Mouse (Mus musculus) heart, embryonic 13.5 days (tissue): ENCODE data around the gene Homer2. TPM values are rescaled to one million over a fixed set of nuclear protein-coding genes. Genes with fewer than 3 reads are reported as not detected.

Experiments used
- ATAC-seq: fragments of 200-750 bp; cut with Nextera tagmentation; 2 replicates; pipeline ENCODE4 v1.8.0; 2017; ENCODE audit warnings: moderate TSS enrichment; ENCODE audit not compliant: insufficient number of reproducible peaks, low FRiP score, low TSS enrichment; ENCODE audit errors: extremely low read depth
- H3K27ac ChIP-seq: fragments of 300-500 bp; sonication (generic); replicated peaks from 2 replicates; pipeline ENCODE4 v1.5.1; 2015; ENCODE audit warnings: moderate library complexity, mild to moderate bottlenecking, inconsistent platforms
- H3K27me3 ChIP-seq: fragments of 300-500 bp; sonication (generic); replicated peaks from 2 replicates; pipeline ENCODE4 v1.6.1; 2015; ENCODE audit warnings: mild to moderate bottlenecking, inconsistent platforms
- H3K36me3 ChIP-seq: fragments of 300-500 bp; sonication (generic); 2 replicates; pipeline ENCODE4 v1.6.1; 2015; ENCODE audit warnings: mild to moderate bottlenecking, inconsistent platforms
- H3K4me1 ChIP-seq: fragments of 300-500 bp; sonication (generic); 2 replicates; pipeline ENCODE4 v1.6.1; 2015; ENCODE audit warnings: inconsistent platforms
- H3K4me2 ChIP-seq: fragments of 300-500 bp; sonication (generic); 2 replicates; pipeline ENCODE4 v1.6.1; 2015; ENCODE audit warnings: inconsistent platforms, mild to moderate bottlenecking, moderate library complexity
- H3K4me3 ChIP-seq: fragments of 300-500 bp; sonication (generic); 2 replicates; pipeline ENCODE4 v1.5.1; 2015; ENCODE audit warnings: moderate library complexity, mild to moderate bottlenecking, inconsistent platforms
- H3K9ac ChIP-seq: fragments of 300-500 bp; sonication (generic); 2 replicates; pipeline ENCODE4 v1.6.1; 2015; ENCODE audit warnings: inconsistent platforms, mild to moderate bottlenecking, moderate library complexity
- H3K9me3 ChIP-seq: fragments of 300-500 bp; sonication (generic); 2 replicates; pipeline ENCODE4 v1.6.1; 2016; ENCODE audit warnings: inconsistent platforms
- WGBS: fragments of 180-500 bp; shearing (Covaris S2); methylation state at CpG from one replicate; pipeline ENCODE4 v1.1.7; 2015; ENCODE audit warnings: mixed read lengths; 5-methylcytosine and 5-hydroxymethylcytosine counted together
- polyA plus RNA-seq: library from polyadenylated mRNA; unstranded; fragments of >200 nt; fragmentation: Nextera tagmentation; extraction: Ambion mirVana; gene quantifications from 2 replicates; pipeline ENCODE4 v1.2.1, GENCODE M21; 2015

The Homer2 gene
- polyA plus RNA-seq, 1 experiment from 2014 or later = 73.4 TPM

DNA sequence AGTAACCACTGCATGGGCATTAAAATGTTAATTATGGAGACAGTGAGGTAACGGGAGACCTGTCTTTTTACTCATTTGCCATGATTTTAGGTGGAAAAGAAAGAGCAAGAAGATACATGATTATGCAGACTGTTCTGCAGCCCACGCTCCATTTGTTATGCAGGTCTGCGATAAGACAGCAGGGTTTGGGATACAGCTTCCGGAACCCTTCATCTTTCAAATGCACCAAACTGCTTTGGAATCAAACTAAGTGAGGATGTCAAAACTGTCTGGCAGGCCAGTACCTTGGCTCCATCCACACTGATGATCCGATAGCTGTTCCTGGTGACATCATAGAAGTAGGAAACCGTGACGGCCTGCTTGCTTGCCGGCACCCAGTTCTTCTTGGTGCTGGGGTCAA is 58.1 kb downstream of the Homer2 start:
- Histone ChIP-seq H3K9me3 (no peaks in the 10 kb centered on the region), H3K27me3 (no peaks in the 10 kb centered on the region), H3K4me3 (no peak overlapping the region), H3K4me2 (no peak overlapping the region), H3K4me1 (peaks cover 67% of the 10 kb centered on the region), H3K27ac (no peak overlapping the region), H3K36me3 (no peaks in the 10 kb centered on the region), H3K9ac (no peak overlapping the region)
- 84% methylated on average over 8 of the region's 8 CpGs for WGBS
- no peak for ATAC-seq

DNA sequence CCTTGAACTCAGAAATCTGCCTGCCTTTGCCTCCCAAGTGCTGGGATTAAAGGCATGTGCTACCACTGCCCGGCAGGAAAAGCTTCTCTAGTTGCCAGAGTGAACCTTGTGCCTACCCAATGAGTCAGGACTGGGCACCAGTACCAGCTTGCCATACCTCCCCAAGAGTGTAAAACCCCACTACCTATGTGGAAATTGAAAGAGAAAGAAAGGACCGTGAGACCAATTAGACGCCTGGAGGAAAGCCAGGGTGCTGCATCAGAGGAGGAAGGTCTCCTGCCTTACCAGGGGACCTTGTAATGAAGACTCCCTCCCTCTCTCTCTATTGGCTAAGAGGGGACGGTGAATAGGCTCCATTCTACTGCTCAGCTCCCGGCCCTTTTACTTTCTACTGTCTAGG is 59.4 kb downstream of the Homer2 start:
- no peaks in the 10 kb centered on the region for H3K36me3 ChIP-seq
- no peaks in the 10 kb centered on the region for H3K27me3 ChIP-seq
- H3K4me1 ChIP-seq = peaks cover 58% of the 10 kb centered on the region
- no peak for ATAC-seq
- H3K9ac ChIP-seq = no peak overlapping the region
- WGBS = 68% methylated on average over 5 of the region's 5 CpGs
- H3K4me2 ChIP-seq = no peak overlapping the region
- no peak overlapping the region for H3K4me3 ChIP-seq
- H3K27ac ChIP-seq = no peak overlapping the region
- no peaks in the 10 kb centered on the region for H3K9me3 ChIP-seq

DNA sequence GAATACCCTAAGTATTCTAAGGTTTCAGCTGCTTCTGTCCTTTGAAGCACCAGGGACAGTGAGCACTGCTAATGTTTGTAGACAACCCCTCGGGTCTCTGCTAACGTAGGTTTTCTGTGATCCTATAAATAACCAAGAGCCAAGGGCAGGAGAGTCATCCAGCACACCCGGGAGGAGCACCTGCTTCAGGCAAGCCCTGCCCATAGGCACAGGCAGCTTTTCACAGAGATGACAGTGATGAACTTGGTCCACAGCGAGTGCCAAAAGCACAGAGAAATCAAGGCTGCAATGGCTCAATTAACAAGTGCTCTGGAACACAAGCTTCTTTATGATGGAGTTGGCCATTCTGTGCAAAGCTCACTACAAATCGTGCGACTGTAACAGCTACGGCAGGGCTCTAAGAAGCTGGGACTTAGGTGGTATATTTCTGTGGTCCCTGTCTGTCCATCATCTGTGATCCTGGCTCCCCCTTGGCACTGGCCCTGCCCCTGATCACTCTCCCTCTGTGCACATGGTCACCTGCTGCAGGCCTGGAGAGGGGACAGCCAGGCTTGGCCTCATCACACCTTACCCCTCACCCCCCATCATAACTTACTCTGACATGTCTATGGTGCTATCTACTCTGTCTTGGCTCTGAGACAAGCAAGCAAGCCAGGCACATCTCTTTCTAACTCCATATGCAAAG is 62.6 kb downstream of the Homer2 start:
- no peak for ATAC-seq
- peak overlapping the region; percentile 51 for H3K9ac ChIP-seq
- WGBS = 45% methylated on average over 7 of the region's 7 CpGs

DNA sequence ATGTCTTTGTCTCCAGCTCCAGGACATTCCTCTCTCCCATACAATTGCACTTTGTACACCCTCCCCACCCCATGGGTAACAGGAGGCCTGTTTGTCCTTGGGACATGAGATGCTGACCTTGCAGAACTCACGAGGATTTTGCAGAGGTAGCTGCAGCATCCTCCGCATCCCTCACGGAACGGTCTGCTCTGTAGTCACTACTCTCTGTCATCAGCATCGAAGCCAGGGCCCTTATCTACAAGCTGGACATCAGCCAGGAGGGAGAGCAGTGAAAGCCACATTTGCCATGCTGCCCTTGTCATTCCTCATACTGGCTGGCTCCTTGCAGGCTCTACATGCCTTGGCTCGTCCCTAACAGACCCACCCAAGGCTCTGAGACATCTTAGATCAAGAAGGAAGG is 66.2 kb downstream of the Homer2 start:
- Histone ChIP-seq H3K4me2 (no peak overlapping the region), H3K9ac (0 out of 2 replicates have a peak overlapping the region, but pooled peaks have one; percentile 13), H3K4me1 (peaks cover 41% of the 10 kb centered on the region), H3K4me3 (no peak overlapping the region), H3K27me3 (no peaks in the 10 kb centered on the region), H3K27ac (peak overlapping the region; percentile 72), H3K9me3 (no peaks in the 10 kb centered on the region), H3K36me3 (peaks cover 1% of the 10 kb centered on the region; the same call in 1 of the 2 replicates)
- 23% methylated on average over 6 of the region's 6 CpGs for WGBS
- ATAC-seq = 0 out of 2 replicates have a peak, but pooled peaks have one; percentile 4

More for the DNA sequence above, 62.6 kb downstream of the Homer2 start:
- Histone ChIP-seq H3K27me3 (no peaks in the 10 kb centered on the region), H3K4me1 (peaks cover 47% of the 10 kb centered on the region), H3K27ac (peak overlapping the region; percentile 83), H3K4me2 (0 out of 2 replicates have a peak overlapping the region, but pooled peaks have one; percentile 10), H3K4me3 (no peak overlapping the region), H3K36me3 (no peaks in the 10 kb centered on the region), H3K9me3 (no peaks in the 10 kb centered on the region)

DNA sequence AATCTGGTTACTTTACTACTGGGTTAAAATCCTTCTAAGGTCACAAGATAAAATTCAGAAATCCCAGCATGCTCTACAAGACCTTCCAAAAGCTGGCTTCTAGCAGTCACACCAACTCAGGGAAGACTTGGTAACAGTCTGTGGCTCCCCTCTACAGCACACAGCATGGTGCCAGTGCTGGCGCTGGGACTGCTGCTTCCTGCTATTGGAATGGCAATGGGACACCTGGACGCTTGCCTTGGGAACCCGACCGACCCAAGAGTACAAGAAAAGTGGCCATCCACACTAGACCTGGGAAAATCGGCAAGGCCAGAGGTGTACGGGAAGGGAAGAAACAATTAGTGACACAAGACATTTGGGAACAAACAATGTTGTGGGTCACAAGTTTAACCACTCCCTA is 74.7 kb downstream of the Homer2 start:
- no peak for ATAC-seq
- no peaks in the 10 kb centered on the region for H3K27me3 ChIP-seq
- 75% methylated on average over 6 of the region's 6 CpGs for WGBS
- no peaks in the 10 kb centered on the region for H3K9me3 ChIP-seq
- no peak overlapping the region for H3K27ac ChIP-seq
- peaks cover 29% of the 10 kb centered on the region for H3K36me3 ChIP-seq
- no peak overlapping the region for H3K4me3 ChIP-seq
- no peaks in the 10 kb centered on the region for H3K4me1 ChIP-seq
- no peak overlapping the region for H3K4me2 ChIP-seq
- H3K9ac ChIP-seq = no peak overlapping the region

DNA sequence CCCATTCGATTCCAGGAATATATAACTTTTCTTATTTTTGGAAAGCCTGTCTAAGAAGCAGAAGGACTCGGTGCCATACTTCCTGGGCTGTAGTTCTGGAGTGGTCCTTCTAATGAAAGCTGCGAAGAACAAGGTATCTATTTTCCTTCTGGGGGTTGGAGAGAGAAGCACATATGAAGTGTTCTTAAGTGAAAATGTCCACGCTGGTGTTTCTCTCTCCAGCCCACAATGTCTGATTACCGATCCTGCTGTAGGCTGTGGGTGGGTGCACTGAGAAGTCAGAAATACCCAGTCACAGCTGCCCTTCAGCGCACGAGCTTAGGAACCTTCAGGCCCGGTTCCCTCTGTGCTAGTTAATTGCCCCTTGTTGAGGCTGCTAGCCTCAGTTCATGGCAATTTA is 76.1 kb downstream of the Homer2 start:
- no peak for ATAC-seq
- H3K4me3 ChIP-seq = no peak overlapping the region
- no peak overlapping the region for H3K9ac ChIP-seq
- 91% methylated on average over 8 of the region's 8 CpGs for WGBS
- no peak overlapping the region for H3K4me2 ChIP-seq
- H3K9me3 ChIP-seq = peaks cover 4% of the 10 kb centered on the region
- H3K36me3 ChIP-seq = peaks cover 34% of the 10 kb centered on the region
- H3K27ac ChIP-seq = no peak overlapping the region
- no peaks in the 10 kb centered on the region for H3K4me1 ChIP-seq
- no peaks in the 10 kb centered on the region for H3K27me3 ChIP-seq

DNA sequence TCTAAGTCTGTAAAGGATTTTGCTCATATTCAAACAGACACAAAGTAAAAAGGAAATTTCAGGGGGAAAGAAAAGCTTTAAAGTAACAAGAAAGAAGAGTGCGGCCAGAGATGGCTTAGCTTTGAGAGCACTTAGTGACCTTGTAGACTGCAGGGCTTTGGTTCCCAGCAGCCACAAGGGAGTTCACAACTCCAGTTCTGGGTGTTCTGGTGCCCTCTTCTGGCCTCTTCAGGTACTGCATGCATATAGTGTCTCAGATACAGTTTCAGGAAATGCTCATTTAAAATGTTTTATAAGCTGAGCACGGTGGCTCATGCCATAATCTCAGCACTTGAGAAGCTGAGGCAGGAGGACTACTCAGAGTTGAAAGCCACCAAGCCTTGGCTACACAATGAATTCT is 80.9 kb downstream of the Homer2 start:
- Histone ChIP-seq H3K4me2 (no peak overlapping the region), H3K27ac (no peak overlapping the region), H3K36me3 (peaks cover 19% of the 10 kb centered on the region), H3K4me1 (no peaks in the 10 kb centered on the region), H3K9ac (no peak overlapping the region), H3K4me3 (no peak overlapping the region), H3K27me3 (no peaks in the 10 kb centered on the region), H3K9me3 (peaks cover 9% of the 10 kb centered on the region)
- ATAC-seq = no peak
- 85% methylated on average over 2 of the region's 2 CpGs for WGBS

DNA sequence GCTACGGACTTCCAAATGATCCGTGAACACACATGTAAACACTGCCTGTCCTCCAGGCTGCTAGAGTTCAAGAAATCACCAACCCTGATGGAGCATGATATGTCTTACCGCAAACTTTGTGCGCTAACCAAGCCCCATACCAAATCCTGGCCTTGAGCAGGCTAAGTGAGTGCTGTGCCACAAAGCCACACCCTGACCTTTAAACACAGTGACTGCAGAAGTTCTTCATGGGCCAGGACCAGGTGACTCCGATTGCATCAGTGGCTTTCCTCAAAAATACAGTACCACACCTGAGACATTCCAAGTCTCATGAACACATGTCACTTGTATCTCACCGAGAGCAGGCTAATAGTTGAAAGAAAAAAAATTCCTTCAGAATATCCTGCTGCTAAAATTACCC is 83.6 kb downstream of the Homer2 start:
- no peak for ATAC-seq
- 84% methylated on average over 6 of the region's 6 CpGs for WGBS
- no peak overlapping the region for H3K4me3 ChIP-seq

DNA sequence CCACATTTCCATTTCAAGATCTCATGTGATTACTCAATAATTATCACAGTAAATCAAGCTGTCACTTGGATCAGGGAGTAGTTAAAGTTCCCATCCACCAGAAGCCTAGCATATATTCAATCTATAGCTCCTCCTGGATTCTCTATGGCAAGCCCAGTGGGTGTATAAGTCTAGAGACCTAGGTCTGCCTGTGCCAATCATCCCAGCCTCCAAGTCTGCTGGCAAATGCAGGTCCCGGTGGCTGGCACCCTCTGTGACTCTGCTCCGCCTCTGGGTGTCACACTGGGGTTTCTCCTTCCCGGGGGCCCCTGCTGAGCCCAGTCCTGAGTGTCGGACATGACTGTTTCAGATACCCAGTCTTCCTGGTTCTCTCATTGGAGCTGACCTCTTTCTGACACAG is 84.5 kb downstream of the Homer2 start:
- H3K27ac ChIP-seq = no peak overlapping the region
- no peak overlapping the region for H3K9ac ChIP-seq
- no peak overlapping the region for H3K4me2 ChIP-seq
- no peak for ATAC-seq
- no peaks in the 10 kb centered on the region for H3K27me3 ChIP-seq
- H3K4me3 ChIP-seq = no peak overlapping the region
- 64% methylated on average over 4 of the region's 4 CpGs for WGBS
- H3K4me1 ChIP-seq = no peaks in the 10 kb centered on the region
- H3K36me3 ChIP-seq = peaks cover 9% of the 10 kb centered on the region
- peaks cover 9% of the 10 kb centered on the region for H3K9me3 ChIP-seq

More for the DNA sequence above, 83.6 kb downstream of the Homer2 start:
- Histone ChIP-seq H3K36me3 (peaks cover 6% of the 10 kb centered on the region), H3K4me2 (no peak overlapping the region), H3K27ac (no peak overlapping the region), H3K9me3 (peaks cover 9% of the 10 kb centered on the region), H3K27me3 (no peaks in the 10 kb centered on the region), H3K4me1 (no peaks in the 10 kb centered on the region), H3K9ac (no peak overlapping the region)

DNA sequence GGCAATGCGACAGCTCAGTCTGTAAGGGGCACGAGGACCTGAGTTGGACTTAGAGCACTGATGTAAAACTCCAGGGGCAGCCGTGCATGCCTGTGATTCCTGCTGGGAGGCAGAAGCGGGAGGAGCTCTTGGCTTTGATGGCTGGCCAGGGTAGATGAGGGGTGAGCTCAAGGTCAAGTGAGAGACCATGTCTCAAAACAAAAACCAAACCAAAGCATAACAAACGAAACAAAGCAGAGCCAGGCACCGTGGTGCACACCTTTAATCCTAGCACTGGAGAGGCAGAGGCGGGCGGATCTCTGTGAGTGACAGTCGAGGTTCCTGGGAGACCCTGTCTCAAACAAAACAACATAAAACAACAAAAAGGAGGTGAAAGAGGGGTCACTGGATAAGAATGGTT is 92.3 kb downstream of the Homer2 start:
- Histone ChIP-seq H3K36me3 (peaks cover 49% of the 10 kb centered on the region), H3K4me1 (peaks cover 11% of the 10 kb centered on the region), H3K9ac (no peak overlapping the region), H3K4me3 (no peak overlapping the region), H3K9me3 (no peaks in the 10 kb centered on the region), H3K4me2 (no peak overlapping the region), H3K27ac (no peak overlapping the region), H3K27me3 (no peaks in the 10 kb centered on the region)
- 71% methylated on average over 9 of the region's 9 CpGs for WGBS
- ATAC-seq = no peak

DNA sequence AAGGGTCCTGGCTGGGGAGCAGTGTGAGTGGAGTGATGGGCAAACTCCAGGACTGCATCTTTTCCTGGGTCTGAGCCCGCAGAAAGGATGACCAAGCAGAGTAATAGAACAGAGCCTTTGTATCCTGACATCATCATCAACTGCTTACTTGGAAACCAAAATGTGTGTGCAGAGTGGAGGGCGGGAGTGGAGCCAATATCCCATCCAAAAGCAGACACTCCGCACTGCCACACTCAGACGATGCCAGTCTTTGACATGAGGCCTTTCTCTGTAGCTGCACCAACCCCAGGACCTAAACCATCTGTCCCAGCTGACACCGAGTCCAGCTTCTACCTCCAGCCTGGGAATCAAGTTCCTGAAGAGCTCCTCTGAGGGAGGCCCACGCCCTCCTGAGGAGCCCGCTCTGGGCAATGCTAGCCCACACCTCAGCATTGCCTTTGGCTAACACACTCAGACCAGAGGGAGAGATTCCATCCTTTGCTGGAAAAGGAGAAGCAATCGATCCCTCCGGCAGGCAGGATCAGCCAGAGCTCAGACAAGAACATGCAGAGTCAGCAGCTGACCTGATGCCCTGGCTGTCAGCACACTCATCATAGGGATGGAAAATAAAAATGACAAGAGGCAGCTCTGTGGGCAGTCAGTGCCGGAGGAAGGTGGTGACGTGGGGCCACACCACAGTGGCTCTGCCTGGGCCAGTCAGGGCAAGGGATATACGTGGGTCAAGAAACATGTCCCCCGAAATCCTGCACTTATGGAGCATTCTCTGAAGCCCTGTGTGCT is 94.3 kb downstream of the Homer2 start:
- Histone ChIP-seq H3K9ac (no peak overlapping the region), H3K27ac (no peak overlapping the region), H3K4me2 (no peak overlapping the region), H3K4me3 (no peak overlapping the region), H3K9me3 (no peaks in the 10 kb centered on the region), H3K27me3 (no peaks in the 10 kb centered on the region), H3K4me1 (peaks cover 11% of the 10 kb centered on the region), H3K36me3 (peaks cover 66% of the 10 kb centered on the region)
- WGBS = 67% methylated on average over 13 of the region's 13 CpGs
- ATAC-seq = no peak
